Mouse (Mus musculus): Measurements from ENCODE around the gene Dusp1.

Gene Dusp1

DNA sequence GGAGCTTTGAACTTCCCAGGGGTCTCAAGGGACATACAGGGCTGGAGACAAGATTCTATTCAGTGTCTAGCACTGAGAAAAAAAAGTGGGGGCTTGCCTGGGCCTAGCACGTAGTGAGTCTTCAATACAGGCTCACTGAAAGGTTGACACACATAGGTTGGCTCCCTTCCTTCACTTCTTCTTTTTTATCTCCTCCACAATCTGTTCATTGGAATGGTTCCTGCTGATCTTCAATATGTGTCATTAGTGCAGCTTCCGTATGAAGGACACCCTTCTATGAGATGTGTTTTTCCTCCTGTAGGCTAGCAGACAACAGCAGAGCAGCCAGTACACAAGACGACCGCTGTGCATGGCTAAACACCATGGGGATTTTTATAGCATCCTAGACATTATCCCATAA, 37.1 kb downstream of the Dusp1 start:
- DNase-seq (ENCODE audit: low spot score in 2 of 2): no peak

DNA sequence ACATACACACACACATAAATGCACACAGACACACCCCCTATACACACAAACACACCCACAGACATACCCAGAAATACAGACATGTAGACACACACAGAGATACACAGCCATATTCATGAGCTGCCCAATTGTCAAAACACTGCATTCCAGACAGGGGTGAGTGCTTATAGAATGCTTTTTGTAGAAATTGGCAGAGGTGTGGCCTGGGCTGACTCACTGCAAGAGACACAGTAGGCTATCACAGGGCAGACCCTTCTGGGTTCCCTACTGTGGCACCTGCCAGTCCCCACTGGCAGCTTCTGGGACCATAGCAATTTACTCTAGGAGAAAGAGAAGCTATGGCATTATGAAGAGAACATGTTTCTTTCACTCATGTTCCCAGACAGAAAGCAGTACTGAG, 37.6 kb downstream of the Dusp1 start:
- DNase-seq (ENCODE audit: low spot score in 2 of 2): no peak

DNA sequence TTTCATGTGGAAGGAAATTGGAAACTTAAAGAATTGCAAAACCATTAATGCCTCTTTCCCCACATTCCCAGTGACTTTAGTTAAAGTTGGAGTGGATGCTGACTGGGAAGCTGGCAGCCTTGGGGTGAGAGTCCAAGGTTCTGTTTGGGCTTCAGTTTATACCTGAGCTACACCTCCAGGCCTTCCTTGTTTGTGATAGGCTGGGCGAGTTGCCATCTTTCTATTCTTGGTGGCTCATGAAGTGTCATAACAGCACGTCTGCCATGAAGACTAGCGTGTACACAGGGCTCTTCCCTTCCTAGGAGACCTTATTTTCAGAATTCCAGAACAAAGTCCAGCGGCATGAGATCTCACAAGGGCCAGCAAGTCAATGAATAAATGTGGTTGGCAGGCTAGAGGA, 39.2 kb downstream of the Dusp1 start:
- DNase-seq (ENCODE audit: low spot score in 2 of 2): no peak

DNA sequence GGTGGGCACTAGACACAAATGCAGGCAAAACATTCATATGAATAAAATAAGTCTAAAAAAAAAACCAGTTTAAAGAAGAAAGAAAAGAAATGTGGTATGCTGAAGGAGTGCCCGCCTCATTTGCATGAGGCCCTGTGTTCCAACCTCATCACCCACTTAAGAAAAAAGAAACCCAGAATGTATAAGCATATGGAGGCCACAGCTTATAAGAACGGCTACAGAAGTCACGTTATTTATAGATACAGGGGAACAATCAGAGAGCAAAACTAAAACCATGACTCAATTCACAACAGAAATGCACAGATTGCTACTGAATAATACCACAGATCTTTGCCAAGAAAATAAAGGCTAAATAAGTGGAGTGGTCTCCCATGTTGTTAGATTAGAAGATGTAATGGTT, 43.6 kb downstream of the Dusp1 start:
- DNase-seq (ENCODE audit: low spot score in 2 of 2): no peak

DNA sequence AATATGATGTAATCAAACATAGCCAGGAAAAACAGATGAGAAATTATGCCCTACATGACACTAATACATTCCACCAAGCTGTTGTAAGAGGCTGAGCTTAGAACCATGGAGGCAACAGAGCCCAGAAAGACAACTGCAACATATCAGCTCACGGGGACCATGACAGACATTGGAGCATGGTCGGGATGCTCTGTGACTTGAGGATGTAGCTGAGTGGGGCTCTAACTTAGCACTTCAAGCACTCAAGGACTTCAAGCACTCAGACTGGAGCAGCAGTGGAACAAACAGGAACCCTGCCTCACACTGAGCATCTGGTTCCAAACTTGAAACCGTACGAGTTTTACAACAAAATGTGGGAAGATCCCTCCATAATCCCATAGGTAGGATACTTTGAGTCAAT, 46.3 kb downstream of the Dusp1 start:
- DNase-seq (ENCODE audit: low spot score in 2 of 2): no peak

DNA sequence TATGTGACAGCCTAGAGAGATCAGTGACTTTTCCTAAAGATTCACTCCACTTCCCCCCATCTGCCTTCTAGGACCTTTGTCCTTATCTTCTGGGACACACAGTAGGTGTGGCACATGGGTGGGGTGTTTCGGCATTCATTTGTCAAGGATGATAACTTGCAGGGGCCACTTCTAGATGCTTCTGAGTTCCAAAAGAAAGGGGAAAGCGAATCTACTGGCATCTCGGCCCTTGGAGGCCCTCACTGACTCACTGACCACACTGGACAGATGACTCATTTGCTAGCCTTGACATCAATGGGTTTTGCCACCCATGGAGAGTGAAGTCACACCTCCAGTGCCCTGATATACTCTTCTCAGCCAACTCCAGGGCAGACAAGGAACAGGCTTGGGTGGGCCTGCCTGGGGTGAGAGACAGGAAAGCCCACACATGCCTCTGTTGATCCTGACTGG, 47.3 kb downstream of the Dusp1 start:
- no peak for DNase-seq (ENCODE audit: low spot score in 2 of 2)

DNA sequence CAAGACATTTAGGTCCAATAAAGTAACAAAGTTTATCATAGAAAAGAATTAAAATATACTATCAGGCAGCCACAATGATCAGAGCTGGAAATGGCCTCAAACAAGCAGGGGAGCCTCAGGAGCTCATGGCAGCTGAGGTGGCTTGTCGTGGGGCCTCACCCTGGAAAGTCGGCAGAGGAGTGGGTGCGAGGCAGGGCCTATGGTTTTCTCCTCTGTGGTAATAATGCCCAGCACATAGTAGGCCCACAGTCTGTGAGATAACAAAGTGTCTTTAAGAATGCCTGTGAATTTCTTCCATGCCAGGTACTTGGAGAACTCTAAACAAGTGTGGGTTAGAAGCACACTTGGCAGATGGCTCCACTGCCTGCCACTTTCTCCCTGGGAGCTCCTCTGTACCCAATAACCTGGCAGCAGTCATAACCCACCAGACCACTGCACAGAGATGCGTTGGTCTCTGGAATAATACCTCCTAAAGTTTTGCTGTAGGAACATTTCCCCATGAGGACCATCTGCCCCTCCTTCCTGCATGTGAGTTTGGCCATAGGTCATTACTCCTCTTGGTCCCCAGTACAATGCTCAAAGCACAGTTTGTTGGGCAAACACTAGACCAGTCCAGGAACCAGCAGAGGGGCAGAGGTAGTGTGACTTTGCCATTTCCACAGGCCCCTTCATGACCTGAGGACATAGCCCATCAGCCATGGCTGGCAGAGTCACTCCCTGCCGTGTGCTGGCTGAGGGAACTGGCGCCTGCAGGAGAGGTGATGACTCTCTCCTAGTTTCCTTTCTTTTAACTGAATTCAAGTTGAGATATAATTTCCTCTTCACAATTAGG, 48.3 kb downstream of the Dusp1 start:
- DNase-seq (ENCODE audit: low spot score in 2 of 2): no peak

DNA sequence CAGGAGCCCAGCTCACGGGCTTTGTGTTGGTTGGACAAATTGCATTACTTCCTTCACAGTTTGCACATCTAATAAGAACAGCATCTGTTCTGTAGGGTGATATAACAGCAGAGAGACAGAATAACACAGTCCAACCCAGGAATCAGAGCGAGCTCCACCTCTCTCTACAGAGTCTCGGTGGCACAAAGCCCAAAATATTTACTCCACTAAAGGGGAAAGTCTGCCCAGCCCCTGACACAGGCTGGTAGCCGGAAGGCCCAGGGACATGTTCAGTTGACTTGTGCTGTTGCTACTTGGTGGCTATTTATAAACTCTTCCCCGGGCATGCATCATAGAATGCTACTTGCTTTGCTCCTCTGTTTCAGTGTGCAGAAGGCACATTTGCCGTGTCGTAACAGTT, 49.0 kb downstream of the Dusp1 start:
- no peak for DNase-seq (ENCODE audit: low spot score in 2 of 2)

DNA sequence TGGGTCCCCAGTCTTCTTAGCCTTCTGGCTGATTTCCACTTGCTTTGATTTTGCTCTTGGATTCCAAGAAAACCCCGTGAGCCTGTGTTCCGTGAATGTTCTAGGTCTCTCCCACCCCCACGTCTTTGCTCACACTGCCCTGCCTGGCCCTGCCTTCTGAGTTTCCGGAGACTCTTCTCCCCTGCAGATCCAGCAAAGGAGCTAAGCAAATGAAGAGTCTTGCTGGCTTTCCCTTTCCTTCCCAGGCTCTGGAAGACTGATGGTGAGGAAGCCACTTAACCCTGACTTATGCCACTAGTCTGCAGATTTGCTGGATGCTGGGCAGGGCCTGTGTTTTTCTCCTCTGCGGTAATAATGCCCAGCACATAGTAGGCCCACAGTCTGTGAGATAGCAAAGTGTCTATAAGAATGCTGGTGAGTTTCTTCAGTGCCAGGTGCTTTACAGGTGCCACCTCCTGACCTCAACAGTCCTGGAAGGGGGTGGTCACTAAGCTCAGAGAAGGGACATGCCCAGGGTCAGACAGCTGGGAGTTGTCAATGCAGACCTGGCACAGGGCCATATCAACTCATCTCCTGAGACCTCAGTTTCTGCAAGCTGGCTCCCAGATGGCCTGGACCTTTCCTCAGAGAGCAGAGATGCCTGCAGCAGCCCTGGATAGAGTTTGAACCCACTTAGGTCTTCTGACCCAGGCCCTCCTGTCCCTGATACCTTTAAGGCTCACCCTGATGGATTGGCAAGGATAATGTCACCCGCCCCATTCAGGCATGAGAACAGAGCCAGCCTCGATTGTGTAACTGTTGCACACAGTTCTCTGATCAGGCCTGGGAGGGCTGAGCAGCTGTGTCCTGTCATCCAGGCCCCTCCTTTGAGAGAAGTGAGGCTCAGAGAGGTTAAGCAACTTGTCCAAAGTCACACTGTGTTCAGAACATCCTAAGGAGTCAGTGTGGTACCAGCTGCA, 49.8 kb downstream of the Dusp1 start:
- no peak for DNase-seq (ENCODE audit: low spot score in 2 of 2)

DNA sequence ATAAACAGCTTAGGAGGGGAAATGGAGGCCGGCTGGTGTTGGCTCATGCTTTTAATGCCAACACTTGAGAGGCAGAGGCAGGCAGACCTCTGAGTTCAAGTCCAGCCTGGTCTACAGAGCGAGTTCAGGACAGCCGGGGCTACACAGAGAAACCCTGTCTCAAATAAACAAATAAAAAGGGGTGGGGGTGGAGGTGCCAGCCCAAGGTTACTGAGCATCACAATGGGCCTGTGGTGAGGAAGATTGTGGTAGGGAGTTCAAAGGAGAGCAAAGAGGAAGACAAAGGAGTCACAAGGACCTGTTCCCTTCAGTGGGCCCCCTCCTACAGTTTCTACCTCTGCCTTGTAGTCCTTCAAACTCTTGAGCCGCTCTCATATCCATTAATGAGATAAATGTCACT, 50.7 kb downstream of the Dusp1 start:
- DNase-seq (ENCODE audit: low spot score in 2 of 2): no peak

DNA sequence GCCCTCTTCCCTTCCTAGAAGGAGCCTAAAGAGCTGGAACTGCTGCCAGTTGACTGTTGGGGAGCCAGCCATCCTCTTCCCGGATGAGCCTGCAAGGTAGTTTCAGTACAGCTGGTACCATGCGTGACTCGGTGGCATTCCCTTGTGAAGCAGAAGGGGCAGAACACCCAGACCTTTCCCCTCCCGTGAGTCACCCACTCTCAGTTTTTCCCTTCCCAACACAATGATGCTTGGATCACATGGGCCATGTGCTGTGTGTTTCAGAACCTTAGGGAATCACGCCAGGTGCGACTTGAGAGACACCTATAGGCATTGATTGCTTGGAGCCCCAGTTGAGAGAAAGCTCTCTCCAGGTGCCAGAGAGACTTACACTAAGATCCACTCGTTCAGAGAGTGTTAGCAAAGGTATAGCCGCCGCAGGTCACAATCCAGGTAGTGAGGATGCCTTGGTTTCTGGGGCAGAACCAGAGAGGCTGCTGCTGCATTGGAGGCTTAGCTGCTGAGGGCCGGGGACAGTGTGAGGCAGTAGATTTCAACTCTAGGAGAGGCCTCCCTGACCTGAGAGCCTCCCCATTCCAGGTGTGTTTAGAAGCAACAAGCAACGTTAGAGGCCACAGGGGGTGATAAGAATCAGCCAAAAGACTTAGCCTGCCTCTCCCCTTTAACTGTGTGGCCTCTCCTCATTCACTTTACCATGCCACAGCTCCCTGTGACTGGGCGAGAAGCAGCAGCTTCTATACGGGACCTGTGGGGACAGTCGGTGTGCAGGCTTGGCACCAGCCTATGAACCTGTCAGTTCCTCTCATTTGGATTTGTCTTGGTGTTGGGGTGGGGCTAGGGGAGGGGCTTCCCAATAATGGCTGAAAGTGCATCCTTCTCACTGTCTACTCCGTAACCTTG, 51.5 kb downstream of the Dusp1 start:
- DNase-seq (ENCODE audit: low spot score in 2 of 2): no peak

DNA sequence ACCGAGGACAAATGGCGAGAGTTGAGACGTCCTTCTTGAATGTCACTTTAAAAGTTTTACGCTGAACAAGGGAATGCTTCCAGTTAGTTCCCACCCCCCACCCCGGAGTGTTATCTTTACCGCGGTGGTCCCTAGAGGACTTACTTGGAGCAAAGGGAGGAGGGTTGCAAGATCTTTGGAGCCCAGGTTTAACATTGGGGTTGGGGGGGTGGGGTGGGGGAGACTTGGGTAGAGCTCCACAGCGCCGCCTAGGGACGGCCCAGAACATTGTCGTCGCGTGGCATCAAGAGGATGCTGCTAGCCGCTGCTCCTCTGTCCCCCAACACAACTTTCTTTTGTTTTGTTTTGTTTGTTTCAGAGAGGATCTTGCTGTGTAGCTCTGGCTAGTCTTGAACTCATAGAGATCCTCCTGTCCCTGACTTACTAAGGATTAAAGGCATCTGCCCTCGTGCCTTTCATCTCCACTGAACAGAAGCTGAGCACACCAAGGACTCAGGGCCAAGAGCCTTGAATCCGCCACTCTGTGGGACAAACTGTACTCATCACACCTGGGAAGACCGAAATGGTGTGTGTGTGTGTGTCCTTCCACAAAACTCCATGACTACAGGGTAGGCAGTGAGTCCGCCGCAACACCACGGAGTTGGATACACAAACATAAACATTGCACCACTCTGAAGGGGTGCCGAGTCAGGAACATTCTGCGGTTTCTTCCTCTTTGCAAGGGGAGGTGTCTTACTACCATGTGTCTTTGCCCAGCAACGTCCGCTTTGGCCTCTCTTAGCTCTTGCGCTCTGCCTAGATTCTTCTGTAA, 52.8 kb downstream of the Dusp1 start:
- DNase-seq (ENCODE audit: low spot score in 2 of 2): peak in 1 of 2 experiments; percentile 29

DNA sequence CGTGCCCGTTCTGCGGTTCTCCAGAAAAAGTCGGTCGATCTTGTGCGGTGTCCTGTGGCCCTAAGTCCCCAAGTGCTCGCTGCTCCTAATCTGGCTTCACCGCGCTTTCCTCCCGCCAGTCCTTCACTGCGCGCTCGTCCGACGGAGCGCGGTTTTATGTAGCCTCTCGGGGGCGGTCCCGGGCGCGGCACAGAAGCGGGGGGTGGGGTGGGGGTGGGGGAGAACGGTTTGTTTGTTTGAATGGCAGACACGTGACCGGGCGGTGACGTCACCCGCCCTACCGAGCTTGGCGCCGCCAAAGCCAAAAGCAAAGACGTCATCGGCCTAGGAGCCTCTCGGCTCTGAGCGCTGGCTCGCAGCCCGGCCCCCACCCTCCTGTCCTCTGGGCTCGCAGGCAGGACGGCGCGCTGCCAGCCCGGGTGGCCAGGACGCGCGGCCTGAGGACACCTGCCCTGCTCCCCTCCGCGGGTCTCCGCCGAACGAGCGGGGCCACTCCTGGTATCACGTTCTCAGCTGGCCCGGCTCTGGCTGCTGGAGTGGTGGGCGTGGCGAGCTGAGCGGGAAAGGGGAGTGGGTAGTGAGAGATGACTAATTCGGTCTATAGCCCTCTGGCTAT, 53.5 kb downstream of the Dusp1 start:
- peak; percentile 89 for DNase-seq (ENCODE audit: low spot score in 2 of 2)

DNA sequence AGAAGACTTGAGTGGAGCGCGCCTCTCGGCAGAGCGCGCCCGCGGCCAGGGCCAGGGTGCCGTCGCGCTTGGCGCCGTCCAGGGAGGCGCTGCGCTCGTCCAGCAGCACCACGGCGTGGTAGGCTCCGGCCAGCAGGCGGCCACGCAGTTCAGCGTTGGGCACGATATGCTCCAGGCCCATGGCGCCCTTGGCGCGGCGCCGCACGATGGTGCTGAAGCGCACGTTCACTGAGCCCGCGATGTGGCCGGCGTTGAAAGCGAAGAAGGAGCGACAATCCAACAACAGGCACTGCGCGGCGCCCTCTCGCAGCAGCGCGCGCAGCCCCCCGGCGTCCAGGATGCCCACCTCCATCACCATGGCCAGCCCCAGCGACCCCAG, 54.0 kb downstream of the Dusp1 start:
- DNase-seq (ENCODE audit: low spot score in 2 of 2): peak in 1 of 2 experiments; percentile 59

DNA sequence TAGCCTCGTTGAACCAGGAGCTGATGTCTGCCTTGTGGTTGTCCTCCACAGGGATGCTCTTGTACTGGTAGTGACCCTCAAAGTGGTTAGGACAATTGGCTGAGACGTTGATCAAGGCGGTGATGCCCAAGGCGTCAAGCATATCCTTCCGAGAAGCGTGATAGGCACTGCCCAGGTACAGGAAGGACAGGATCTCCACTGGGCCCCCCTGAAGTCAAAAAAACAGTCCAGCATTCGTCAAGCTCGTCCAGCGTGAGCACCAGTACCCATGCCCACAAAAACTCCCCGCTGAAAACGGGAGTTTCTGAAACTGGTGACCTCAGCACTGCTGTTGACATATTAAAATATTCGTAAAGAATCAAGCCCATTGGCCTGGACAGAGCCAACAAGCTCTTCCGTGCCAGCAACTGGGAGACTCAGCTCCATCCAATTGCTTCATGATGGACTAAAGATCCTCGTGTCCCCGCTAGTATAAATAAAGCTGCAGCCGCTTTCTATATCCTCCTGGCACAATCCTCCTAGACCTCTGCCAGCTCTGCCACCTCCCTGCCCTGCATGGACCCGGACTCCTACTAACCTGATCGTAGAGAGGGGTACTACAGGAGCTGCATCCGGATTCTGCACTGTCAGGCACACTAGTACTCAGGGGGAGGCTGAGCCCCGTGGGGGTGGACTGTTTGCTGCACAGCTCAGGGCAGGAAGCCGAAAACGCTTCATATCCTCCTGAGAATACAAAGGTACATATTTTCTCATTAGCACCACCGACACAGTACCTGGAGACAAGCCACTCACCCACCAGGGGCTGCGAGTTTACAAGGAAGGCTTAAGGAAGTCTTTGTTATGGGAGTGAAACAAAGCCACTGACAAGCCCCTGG, 54.7 kb downstream of the Dusp1 start:
- DNase-seq (ENCODE audit: low spot score in 2 of 2): peak in 1 of 2 experiments; percentile 33

DNA sequence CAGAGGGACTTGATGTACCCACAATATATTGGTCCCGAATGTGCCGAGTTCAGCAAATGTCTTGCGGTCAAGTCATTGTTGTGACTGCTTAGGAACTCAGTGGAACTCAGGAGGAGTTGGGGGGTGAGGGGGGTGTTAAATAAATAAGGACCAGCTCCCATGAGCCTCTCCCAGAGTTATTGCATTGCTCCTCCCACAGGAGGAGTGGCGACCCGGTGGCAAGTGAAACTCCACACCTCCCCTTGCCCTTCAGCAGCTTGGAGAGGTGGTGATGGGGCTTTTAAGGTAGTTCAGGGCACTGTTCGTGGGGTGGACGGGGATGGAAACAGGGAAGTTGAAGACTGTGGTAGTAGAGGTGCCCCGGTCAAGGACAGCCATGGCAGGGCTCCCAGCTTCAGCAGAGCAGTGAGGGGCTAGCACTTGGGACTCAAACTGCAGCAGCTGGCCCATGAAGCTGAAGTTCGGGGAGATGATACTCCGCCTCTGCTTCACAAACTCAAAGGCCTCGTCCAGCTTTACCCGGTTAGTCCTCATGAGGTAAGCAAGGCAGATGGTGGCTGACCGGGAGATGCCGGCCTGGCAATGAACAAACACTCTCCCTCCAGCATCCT, 55.8 kb downstream of the Dusp1 start:
- DNase-seq (ENCODE audit: low spot score in 2 of 2): no peak

DNA sequence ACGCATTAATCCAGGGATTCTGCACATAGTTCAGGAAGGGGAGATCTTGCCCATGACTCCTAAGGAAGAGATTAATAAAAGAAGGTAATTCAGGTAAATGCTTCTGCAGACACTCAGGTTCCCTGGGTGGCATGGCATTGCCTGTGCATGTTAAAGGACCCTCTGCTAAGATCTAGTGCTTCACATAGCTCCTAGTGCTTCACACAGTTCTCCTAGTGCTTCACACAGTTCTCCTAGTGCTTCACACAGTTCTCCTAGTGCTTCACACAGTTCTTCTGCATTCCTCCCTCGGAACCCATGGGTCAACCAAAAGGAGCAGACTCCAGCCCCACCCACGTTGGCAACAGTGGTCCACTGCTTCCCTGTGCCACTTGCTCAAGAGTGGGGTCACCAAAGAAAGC, 56.7 kb downstream of the Dusp1 start:
- no peak for DNase-seq (ENCODE audit: low spot score in 2 of 2)

DNA sequence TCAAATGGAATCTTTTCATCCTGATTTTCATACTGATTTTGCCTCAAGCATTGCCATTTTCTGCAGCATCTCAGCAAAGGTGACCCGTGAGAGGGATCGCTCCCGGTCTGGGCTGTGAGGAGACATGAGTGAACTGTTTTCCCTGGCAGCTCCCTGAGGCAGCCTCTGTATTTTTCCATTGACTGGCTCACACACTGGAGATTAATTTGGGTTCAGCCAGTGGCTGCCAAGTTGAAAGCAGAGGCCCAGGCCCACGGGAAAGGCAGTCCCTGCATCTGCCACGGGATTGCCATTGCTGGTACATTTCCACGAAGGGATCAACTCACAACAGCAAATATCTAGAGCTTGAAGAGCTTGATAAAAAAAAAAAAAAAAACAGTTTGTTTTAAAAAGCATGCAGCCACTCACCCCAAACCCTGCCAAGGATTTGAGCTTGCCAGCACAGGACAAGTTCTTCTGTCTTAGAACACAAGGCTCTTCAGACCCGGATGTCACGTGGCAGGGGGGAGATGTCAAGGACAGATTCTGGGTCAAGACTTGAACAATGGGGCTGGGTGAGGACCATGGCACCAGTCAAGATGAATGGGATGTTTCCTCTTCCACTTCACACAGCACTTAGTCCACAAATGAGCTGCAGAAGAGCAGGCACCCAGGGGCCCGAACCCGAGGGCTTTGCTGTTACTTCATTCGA, 57.8 kb downstream of the Dusp1 start:
- peak; percentile 49 to 51 for DNase-seq (ENCODE audit: low spot score in 2 of 2)

All from frontal cortex, postnatal 25 days (tissue).